Mouse (Mus musculus) cerebellum, adult 9-10 months (tissue): ENCODE measurements around the gene Gm27029.
"Not testable (repeated sequence)": the region's sequence is repeated elsewhere in the genome, so short reads cannot be mapped to it uniquely, and the experiment has no call there.

ENCODE experiments used
- DNase-seq: peaks from one replicate; pipeline ENCODE4 v3.0.0; 2022

The Gm27029 gene

DNA sequence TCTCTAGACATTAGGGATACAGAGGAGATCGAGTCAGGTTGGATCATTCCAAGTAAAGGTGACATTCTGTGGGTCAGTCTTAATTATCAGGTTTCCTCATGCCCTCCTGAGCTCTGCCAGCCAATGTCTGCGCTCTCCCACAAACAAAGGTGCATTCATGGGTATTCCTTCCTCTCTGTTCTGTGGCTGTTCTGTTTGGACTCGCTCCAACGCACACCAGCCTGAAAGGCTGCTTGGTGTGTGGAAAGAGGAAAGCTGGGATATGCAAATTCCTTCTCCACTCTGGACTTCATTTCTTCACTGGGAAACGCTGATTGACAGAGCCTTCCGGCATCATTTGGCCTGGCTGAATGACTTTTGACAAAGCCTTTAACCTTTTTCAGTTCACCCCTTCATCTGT lies 30.1 kb upstream of the Gm27029 start:
- no peak for DNase-seq

- DNase-seq = no peak
These were observed 27.6 kb upstream of the Gm27029 start for GRCm38 (mm10) chr11:101452093-101452774.

DNA sequence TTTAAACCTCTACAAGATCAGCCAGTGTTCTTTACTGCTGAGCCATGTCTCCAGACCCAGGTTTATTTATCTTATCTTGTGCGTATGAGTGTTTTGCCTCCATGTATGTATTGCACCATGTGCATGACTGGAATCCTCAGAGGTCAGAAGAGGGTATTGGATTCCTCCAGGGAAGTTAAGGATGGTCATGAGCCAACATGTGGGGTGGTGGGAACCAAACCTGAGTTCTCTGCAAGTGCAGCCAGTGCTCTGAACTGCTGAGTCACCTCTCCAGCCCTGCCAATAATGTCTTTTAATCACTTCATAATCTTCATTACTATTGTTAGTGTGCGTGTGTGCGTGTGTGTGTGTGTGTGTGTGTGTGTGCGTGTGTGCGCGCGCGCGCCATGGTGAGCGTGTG lies 26.9 kb upstream of the Gm27029 start:
- DNase-seq = no peak

DNA sequence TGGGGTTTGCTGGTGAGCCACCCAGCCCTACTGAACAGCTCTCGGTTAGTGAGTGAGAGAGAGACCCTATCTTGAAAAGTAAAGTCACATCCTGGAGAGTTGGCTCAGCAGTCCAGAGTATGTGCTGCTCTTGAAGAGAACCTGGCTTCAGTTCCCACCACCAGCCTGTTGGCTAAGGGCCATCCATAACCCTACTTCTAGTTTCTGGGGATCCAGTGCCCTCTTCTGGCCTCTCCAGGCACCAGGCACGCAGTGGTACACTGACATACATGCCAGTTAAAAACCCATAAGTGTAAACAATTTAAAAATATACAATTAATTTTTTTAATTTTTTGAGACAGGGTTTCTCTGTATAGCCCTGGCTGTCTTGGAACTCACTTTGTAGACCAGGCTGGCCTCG lies 25.8 kb upstream of the Gm27029 start:
- no peak for DNase-seq

- not testable (repeated sequence) for DNase-seq
These were observed 25.0 kb upstream of the Gm27029 start for GRCm38 (mm10) chr11:101449596-101449995.

- DNase-seq = no peak
These were observed 24.3 kb upstream of the Gm27029 start for GRCm38 (mm10) chr11:101448899-101449298.

GRCm38 (mm10) chr11:101448274-101448746 lies 23.7 kb upstream of the Gm27029 start, which contains the start of gene Ifi35:
TSS of gene Ifi35 (plus strand) at chr11:101448407.
- no peak for DNase-seq

DNA sequence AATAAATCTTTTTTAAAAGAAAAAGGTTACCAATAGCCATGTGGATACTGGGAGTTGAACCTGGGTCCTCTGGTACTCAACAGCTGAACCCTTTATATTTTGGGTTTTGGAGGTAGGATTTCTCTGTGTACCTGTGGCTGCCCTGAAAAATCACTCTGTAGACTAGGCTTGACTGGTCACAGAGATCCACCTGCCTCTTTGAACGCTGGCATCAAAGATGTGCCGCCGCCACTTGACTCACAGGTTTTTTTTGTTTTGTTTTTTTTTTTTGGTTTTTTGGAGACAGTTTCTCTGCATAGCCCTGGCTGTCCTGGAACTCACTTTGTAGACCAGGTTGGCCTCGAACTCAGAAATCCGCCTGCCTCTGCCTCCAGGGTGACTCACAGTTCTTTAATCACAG lies 23.2 kb upstream of the Gm27029 start:
- no peak for DNase-seq

DNA sequence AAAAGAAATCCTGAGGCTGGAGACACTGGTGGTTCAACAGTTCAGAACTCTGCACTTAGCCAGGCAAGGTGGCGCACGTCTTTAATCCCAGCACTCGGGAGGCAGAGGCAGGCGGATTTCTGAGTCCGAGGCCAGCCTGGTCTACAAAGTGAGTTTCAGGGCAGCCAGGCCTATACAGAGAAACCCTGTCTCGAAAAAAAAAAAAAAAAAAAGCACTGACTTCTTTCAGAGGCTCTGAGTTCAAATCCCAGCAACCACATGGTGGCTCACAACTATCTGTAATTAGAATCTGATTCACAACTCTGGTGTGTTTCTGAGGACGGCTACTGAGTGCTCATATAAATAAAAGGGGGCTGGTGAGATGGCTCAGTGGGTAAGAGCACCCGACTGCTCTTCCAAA lies 22.3 kb upstream of the Gm27029 start:
- DNase-seq = not testable (repeated sequence)

DNA sequence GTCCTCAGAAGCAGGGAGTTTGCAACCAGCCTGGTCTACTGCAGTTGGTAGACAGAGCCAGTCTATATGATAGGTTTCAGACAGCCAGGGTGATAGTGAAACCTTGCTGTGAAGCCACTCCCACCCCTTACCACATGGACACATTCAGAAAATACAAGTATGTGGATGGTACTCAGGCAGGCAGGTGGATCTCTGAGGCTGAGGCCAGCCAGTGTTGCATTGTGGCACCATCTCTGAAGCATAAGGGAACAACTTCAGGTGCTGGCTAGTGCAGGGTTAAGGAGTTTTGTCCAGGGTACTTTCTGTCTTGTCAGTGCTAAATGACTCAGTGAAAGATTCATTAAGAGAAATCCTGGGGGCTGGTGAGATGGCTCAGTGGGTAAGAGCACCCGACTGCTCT lies 21.7 kb upstream of the Gm27029 start:
- no peak for DNase-seq

- DNase-seq = no peak
These were observed 18.2 kb upstream of the Gm27029 start for GRCm38 (mm10) chr11:101442760-101443159.

DNA sequence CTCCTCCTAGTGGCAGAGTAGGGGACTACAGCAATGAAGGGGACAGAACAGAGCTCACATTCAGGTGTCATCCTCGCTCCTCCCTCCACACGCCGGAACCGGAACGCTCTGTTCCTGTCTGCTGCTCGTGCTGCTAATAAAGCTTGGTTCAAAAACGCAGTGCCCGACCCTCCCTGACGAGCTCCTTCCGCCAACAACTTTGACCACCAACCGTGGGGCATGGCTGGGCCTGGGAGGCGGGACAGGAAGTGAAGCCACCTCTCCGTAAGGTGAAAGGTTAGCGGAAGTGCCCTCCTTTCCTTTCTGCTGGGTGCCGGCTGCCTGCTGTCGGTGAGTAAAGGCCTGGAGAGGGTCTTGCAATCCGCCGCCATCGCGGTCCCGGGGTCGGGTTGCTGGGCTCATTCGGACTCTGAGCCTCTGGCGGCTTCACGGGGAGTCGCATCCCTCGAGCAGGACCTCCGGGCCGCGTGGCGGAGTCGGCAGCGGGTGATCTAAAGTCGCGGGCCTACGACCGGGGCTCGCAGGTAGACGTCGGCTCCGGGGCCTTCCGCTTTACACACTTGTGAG lies 17.6 kb upstream of the Gm27029 start, which contains the start of gene Rpl27:
TSS of gene Rpl27 (plus strand) at position 172 of the 567 bp plus-strand sequence.
- DNase-seq = peak; percentile 99

- not testable (repeated sequence) for DNase-seq
These were observed 17.0 kb upstream of the Gm27029 start for GRCm38 (mm10) chr11:101441450-101442126.

DNA sequence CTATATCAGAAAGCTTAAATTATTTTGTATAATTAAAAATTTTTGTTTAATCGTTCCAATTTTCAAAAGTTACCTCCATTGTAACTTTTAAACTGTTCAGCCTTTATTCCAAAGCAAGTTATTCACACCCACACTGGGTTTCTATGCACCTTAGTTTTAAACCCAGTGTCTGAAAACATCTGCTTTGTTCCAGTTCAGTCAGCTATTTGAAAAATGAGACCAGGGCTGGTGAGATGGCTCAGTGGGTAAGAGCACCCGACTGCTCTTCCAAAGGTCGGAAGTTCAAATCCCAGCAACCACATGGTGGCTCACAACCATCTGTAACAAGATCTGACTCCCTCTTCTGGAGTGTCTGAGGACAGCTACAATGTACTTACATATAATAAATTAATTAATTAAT lies 13.4 kb upstream of the Gm27029 start:
- DNase-seq = not testable (repeated sequence)

GRCm38 (mm10) chr11:101436916-101437315 lies 12.3 kb upstream of the Gm27029 start:
- DNase-seq = no peak

DNA sequence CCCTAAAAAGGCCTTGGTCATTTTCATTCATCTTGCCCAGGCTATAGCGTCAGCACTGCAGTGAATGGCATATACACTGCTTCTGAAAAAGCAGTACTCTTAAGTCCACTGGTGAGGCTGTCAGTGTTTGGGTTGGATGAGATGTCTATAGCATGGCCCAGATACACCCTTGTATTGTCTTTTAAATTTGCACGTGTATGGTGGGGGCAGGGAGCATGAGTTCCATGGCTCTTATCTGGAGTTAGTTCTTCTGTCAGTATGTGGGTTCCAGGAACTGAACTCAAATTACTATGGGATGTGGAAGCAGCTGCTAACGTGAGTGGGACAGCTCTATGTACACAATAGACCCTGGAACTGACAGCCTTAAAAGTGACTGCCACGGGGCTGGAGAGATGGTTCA lies 11.2 kb upstream of the Gm27029 start:
- no peak for DNase-seq

DNA sequence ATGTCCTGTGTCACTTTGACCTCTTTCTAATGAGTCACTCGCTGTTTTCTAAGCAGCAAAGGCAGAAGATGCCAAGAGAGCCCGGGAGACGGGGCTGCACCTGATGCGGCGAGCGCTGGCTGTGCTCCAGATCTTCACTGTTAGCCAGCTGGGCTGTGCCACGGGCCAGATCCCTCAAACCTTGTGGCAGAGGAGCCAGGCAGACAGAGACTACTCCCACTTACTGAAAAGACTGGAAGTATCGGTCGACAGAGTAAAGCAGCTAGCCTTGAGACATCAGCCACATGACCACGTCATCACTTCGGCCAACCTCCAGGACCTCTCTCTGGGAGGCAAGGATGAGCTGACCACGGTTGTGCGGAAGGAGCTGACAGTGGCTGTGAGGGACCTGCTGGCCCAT lies 8.8 kb upstream of the Gm27029 start:
- DNase-seq = peak; percentile 65

- no peak for DNase-seq
These were observed 6.7 kb upstream of the Gm27029 start for GRCm38 (mm10) chr11:101431327-101431726.

- DNase-seq = no peak
These were observed 1.6 kb upstream of the Gm27029 start for GRCm38 (mm10) chr11:101426165-101426564.

GRCm38 (mm10) chr11:101424925-101425813 lies 573 bp upstream of the Gm27029 start, which contains the start of the genes Rundc1 and Ptges3l:
TSS of gene Rundc1 (plus strand) at chr11:101425085.
TSS of gene Ptges3l (minus strand) at chr11:101425333.
- DNase-seq = peak; percentile 95

- DNase-seq = no peak
These were observed 4.4 kb downstream of the Gm27029 start for GRCm38 (mm10) chr11:101420148-101420547.

- DNase-seq = no peak
These were observed 5.0 kb downstream of the Gm27029 start for GRCm38 (mm10) chr11:101419610-101420009.

GRCm38 (mm10) chr11:101418991-101419390 lies 5.6 kb downstream of the Gm27029 start:
- DNase-seq = no peak
